Mouse (Mus musculus) embryonic facial prominence, embryonic 13.5 days (tissue): ENCODE measurements around the gene Xlr5a. TPM values are rescaled to one million over a fixed set of nuclear protein-coding genes. Genes with fewer than 3 reads are reported as not detected.
A peak's percentile ranks its signal among the peaks of the same experiment; 100 is the strongest.
"Not testable (repeated sequence)": the region's sequence is repeated elsewhere in the genome, so short reads cannot be mapped to it uniquely, and the experiment has no call there.

Experiments
- ATAC-seq: fragments of 200-750 bp; cut with Nextera tagmentation; 2 replicates; pipeline ENCODE4 v1.8.0; 2017; ENCODE audit warnings: low read depth; ENCODE audit not compliant: insufficient number of reproducible peaks, insufficient read depth, low FRiP score, low TSS enrichment
- H3K27ac ChIP-seq: fragments of 300-500 bp; sonication (generic); 2 replicates; pipeline ENCODE4 v1.5.1; 2015; ENCODE audit warnings: moderate library complexity, mild to moderate bottlenecking, inconsistent platforms
- H3K27me3 ChIP-seq: fragments of 300-500 bp; sonication (generic); 2 replicates; pipeline ENCODE4 v1.6.1; 2015; ENCODE audit warnings: mild to moderate bottlenecking, inconsistent platforms
- H3K36me3 ChIP-seq: fragments of 300-500 bp; sonication (generic); 2 replicates; pipeline ENCODE4 v1.6.1; 2015; ENCODE audit warnings: mild to moderate bottlenecking, inconsistent platforms
- H3K4me1 ChIP-seq: fragments of 300-500 bp; sonication (generic); 2 replicates; pipeline ENCODE4 v1.6.1; 2015; ENCODE audit warnings: inconsistent platforms
- H3K4me2 ChIP-seq: fragments of 300-500 bp; sonication (generic); 2 replicates; pipeline ENCODE4 v1.6.1; 2015; ENCODE audit warnings: moderate library complexity, mild to moderate bottlenecking, inconsistent platforms
- H3K4me3 ChIP-seq: fragments of 300-500 bp; sonication (generic); 2 replicates; pipeline ENCODE4 v1.5.1; 2015; ENCODE audit warnings: mild to moderate bottlenecking, inconsistent platforms
- H3K9ac ChIP-seq: fragments of 300-500 bp; sonication (generic); 2 replicates; pipeline ENCODE4 v1.6.1; 2015; ENCODE audit warnings: mild to moderate bottlenecking, inconsistent platforms
- H3K9me3 ChIP-seq: fragments of 300-500 bp; sonication (generic); 2 replicates; pipeline ENCODE4 v1.6.1; 2016; ENCODE audit warnings: inconsistent platforms
- WGBS: fragments of 180-500 bp; shearing (Covaris S2); methylation state at CpG from one replicate; pipeline ENCODE4 v1.1.7; 2015; ENCODE audit warnings: mixed read lengths; 5-methylcytosine and 5-hydroxymethylcytosine counted together
- polyA plus RNA-seq: library from polyadenylated mRNA; unstranded; fragments of >200 nt; fragmentation: Nextera tagmentation; extraction: Ambion mirVana; gene quantifications from 2 replicates; pipeline ENCODE4 v1.2.1, GENCODE M21; 2015

Gene Xlr5a
- polyA plus RNA-seq, 1 experiment from 2014 or later, result not detected

DNA sequence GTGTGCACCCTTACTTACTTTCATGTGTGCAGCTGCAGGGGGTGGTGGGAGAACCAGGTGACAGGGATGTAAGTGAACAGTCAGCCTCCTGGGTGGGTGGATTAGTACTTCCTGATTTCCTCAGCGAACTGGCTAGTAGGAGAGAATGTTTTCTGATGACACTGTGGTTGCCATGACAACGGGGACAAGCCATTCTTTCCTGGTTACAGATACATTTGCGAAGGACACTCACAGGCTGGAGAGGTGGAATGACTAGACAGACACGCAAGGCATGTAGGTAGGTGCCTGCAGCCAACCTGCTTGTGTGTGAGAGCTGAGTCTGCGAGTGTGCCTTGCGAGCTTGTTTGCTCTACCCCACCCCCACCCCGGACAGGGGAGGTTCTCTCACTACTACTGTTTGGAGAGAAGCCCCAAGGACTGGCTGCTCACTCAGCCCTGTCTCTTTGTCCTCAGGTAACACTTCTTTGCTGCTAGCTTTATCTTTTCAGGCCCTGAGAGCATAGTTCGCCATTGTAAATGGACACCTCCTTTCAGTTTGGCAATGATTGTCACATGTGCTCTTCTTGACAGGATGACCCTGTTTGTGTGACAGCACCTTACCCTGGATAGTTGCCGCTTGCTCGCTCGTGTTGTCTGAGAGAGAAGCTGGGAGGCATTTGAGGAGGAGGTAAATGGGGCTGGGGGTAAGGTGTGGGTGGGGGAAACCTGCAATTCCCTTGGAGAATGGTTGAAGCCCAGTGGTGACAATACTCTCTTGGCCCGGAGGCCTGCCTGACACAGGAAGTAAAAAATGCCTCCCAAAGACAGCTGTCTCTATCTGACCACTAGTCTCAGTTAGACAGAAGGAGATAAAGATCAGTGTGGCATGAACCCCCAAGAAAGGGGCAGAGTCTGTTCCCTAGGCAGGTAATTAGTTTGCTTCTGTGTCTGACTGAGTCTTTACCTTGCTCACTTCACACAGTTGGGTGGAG lies 169.6 kb downstream of the Xlr5a start:
- not testable (repeated sequence) for H3K4me2 ChIP-seq, H3K4me3 ChIP-seq, ATAC-seq, H3K27me3 ChIP-seq, H3K9ac ChIP-seq, H3K9me3 ChIP-seq, H3K4me1 ChIP-seq, H3K36me3 ChIP-seq, H3K27ac ChIP-seq
- no CpG with 5 or more reads among the region's 12 CpGs for WGBS

- not testable (repeated sequence) for ATAC-seq, H3K27me3 ChIP-seq, H3K27ac ChIP-seq, H3K4me3 ChIP-seq, H3K4me2 ChIP-seq, H3K4me1 ChIP-seq, H3K36me3 ChIP-seq, H3K9me3 ChIP-seq, H3K9ac ChIP-seq
- WGBS, result no CpG with 5 or more reads among the region's 7 CpGs
These were observed 176.0 kb downstream of the Xlr5a start, which contains the start of gene Gm14685 for GRCm38 (mm10) chrX:73116747-73117146. TSS of gene Gm14685 (plus strand) at chrX:73117047.

- H3K27ac ChIP-seq, H3K4me2 ChIP-seq, H3K9me3 ChIP-seq, H3K4me3 ChIP-seq, ATAC-seq, H3K27me3 ChIP-seq, H3K36me3 ChIP-seq, H3K9ac ChIP-seq, H3K4me1 ChIP-seq: not testable (repeated sequence)
- 76% methylated on average over 13 of the region's 13 CpGs for WGBS
These were observed 195.8 kb downstream of the Xlr5a start, which contains the start of gene Xlr3a for GRCm38 (mm10) chrX:73096941-73097508. TSS of gene Xlr3a (minus strand) at chrX:73097095.

GRCm38 (mm10) chrX:73082267-73083055 lies 210.3 kb downstream of the Xlr5a start, which contains the start of gene Xlr4a:
TSS of gene Xlr4a (minus strand) at chrX:73082478.
- H3K36me3 ChIP-seq, H3K9ac ChIP-seq, ATAC-seq, H3K4me3 ChIP-seq, H3K9me3 ChIP-seq, H3K27ac ChIP-seq, H3K27me3 ChIP-seq, H3K4me2 ChIP-seq, H3K4me1 ChIP-seq: not testable (repeated sequence)
- 79% methylated on average over 19 of the region's 19 CpGs for WGBS

DNA sequence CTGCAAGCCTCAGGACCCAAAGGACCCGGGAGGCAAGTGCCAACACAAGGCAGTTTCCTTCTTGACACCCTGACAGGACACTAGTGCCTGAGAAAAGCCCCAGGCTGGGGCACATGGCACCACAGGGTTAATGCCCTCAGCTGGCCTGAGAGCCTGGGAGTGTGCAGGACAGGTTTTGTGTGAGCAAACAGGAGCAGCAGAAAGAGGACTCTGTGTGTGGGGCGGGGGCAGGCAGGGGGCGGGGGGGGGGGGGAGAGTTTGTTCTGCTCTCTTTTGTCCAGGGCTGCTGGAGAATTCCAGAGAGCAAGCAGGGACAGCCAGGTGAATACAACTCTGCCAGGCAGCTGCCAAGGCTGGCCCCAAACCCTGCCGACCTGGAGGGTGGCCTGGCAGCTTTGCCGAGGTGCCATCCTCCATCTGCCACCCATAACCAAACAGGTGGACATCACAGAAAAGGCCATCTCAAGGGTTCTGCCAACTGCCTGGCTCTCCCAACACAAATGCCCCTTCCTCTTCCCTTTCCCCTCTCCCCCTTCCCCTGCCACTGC lies 225.9 kb downstream of the Xlr5a start:
- peaks cover 18% of the 10 kb centered on the region; the same call in 1 of the 2 replicates for H3K27me3 ChIP-seq
- not testable (repeated sequence) for H3K36me3 ChIP-seq, H3K9ac ChIP-seq, ATAC-seq, H3K4me3 ChIP-seq, H3K4me2 ChIP-seq, H3K4me1 ChIP-seq, H3K9me3 ChIP-seq, H3K27ac ChIP-seq
- 57% methylated on average over 4 of the region's 5 CpGs for WGBS

- Histone ChIP-seq H3K4me2 (peak within 1 kb of the TSS; percentile 56), H3K4me3 (peak within 1 kb of the TSS; percentile 31), H3K9me3 (no peaks in the 10 kb centered on the region), H3K4me1 (no peaks in the 10 kb centered on the region), H3K9ac (peak within 1 kb of the TSS; percentile 55; the same call in 1 of the 2 replicates), H3K27ac (no peak within 1 kb of the TSS), H3K27me3 (peaks cover 18% of the 10 kb centered on the region; the same call in 1 of the 2 replicates), H3K36me3 (no peaks in the 10 kb centered on the region)
- WGBS, result 26% methylated on average over 7 of the region's 7 CpGs
- ATAC-seq, result no peak
These were observed 228.4 kb downstream of the Xlr5a start, which contains the start of gene Pnma3 for GRCm38 (mm10) chrX:73064415-73064793. TSS of gene Pnma3 (plus strand) at chrX:73064787.

DNA sequence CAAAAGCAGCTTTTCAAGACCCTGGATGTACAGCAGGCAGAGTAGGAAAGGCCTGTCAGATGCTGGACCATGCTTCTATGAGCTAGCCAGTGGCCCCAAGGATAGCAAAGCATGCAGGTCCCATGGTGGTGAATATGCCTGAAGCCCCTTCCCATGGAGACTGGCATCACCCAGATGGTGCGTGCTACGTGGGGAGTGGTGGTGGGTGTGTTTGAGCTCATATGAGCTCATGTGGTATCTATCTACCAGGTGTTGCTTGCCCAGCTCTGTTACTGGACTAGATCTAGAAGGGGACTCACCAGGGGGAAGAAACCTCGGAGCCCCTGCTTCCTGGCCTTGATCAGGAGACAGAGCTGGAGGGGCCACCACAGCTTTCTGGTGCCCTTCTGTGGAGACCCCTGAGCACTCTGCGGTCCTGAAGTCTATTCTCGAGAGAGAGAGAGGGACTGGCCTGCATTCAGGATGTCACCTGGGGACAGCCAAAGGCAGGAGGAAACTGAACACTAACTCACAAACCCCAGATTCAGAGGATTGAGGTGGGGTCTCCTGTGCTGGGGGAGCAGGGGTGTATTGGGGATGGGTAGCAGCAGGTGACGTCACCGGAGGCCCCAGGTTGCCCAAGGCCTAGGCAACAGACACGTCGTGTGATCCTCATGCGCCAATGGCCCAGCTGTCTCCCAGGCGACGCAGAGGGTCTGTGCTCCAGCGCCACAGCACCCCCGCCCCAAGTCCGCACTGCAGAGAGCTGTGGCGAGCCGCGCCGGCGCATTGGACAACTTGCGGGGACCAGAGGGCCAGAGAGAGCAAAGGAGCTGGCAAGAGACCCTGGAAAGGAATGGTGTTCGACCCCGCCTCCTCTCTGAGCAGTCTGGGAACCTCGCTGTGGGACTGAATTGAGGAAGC lies 229.0 kb downstream of the Xlr5a start:
- Histone ChIP-seq H3K9me3 (no peaks in the 10 kb centered on the region), H3K36me3 (no peaks in the 10 kb centered on the region), H3K27ac (no peak overlapping the region), H3K4me1 (no peaks in the 10 kb centered on the region), H3K27me3 (peaks cover 18% of the 10 kb centered on the region; the same call in 1 of the 2 replicates), H3K4me2 (peak overlapping the region; percentile 56), H3K9ac (peak overlapping the region; percentile 55; the same call in 1 of the 2 replicates), H3K4me3 (peak overlapping the region; percentile 31)
- WGBS, result 36% methylated on average over 24 of the region's 24 CpGs
- ATAC-seq, result no peak; the same call in 1 of the 2 replicates

DNA sequence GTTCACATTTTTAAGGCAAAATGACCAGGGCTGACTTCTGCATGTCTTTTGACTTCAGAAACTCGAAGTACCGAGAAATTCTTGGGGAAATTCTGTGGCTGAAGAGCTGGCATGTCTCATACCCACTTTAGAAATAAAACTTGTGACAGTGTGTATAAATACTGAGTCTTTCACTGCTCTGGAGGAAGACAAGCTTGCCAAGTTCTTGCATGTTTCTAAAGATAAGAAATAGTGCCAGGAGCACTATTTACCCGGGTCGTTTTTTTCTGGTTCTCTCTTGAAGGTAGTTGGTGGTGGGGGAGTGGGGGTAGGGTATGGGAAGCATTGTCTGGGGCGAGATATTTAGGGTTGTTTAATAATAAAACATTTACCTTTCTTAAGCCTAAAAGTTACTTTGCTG lies 230.5 kb downstream of the Xlr5a start:
- H3K4me2 ChIP-seq, result no peak overlapping the region
- H3K4me3 ChIP-seq, result no peak overlapping the region
- no peak overlapping the region for H3K27ac ChIP-seq
- 44% methylated on average over 5 of the region's 5 CpGs for WGBS
- no peaks in the 10 kb centered on the region for H3K9me3 ChIP-seq
- no peak overlapping the region for H3K9ac ChIP-seq
- no peak for ATAC-seq
- no peaks in the 10 kb centered on the region for H3K4me1 ChIP-seq
- H3K27me3 ChIP-seq, result peaks cover 12% of the 10 kb centered on the region; the same call in 1 of the 2 replicates
- H3K36me3 ChIP-seq, result no peaks in the 10 kb centered on the region

- WGBS, result 78% methylated on average over 1 of the region's 1 CpGs
- ATAC-seq, result no peak
- no peaks in the 10 kb centered on the region for H3K9me3 ChIP-seq
- peaks cover 12% of the 10 kb centered on the region; the same call in 1 of the 2 replicates for H3K27me3 ChIP-seq
- H3K4me1 ChIP-seq, result no peaks in the 10 kb centered on the region
- H3K4me3 ChIP-seq, result no peak overlapping the region
- H3K27ac ChIP-seq, result no peak overlapping the region
- H3K9ac ChIP-seq, result no peak overlapping the region
- H3K36me3 ChIP-seq, result no peaks in the 10 kb centered on the region
- H3K4me2 ChIP-seq, result no peak overlapping the region
These were observed 231.2 kb downstream of the Xlr5a start for GRCm38 (mm10) chrX:73061528-73061927.
